Mouse (Mus musculus) small intestine, adult 2 months (tissue): ENCODE measurements around the gene Hnrnpk. TPM values are rescaled to one million over a fixed set of nuclear protein-coding genes. Genes with fewer than 3 reads are reported as not detected.

Source experiments
- H3K27ac ChIP-seq: fragments of 200-500 bp; 2 replicates; pipeline ENCODE4 v1.5.1; 2012; ENCODE audit warnings: low read depth, low read length, control low read depth, inconsistent platforms; ENCODE audit not compliant: insufficient read depth
- H3K27me3 ChIP-seq: fragments of 200-500 bp; 2 replicates; pipeline ENCODE4 v1.6.1; 2012; ENCODE audit warnings: mild to moderate bottlenecking, moderate library complexity, low read length, inconsistent platforms; ENCODE audit not compliant: control insufficient read depth, insufficient read depth
- H3K36me3 ChIP-seq: fragments of 200-500 bp; 2 replicates; pipeline ENCODE4 v1.6.1; 2012; ENCODE audit warnings: mild to moderate bottlenecking, low read length, control low read depth, inconsistent platforms; ENCODE audit not compliant: control insufficient read depth, insufficient read depth
- H3K4me1 ChIP-seq: fragments of 200-500 bp; 2 replicates; pipeline ENCODE4 v1.6.1; 2012; ENCODE audit warnings: low read length, inconsistent platforms, mixed read lengths; ENCODE audit not compliant: control insufficient read depth, insufficient read depth, insufficient read length
- H3K4me3 ChIP-seq: fragments of 200-500 bp; 2 replicates; pipeline ENCODE4 v1.5.1; 2012; ENCODE audit warnings: low read depth, mild to moderate bottlenecking, control low read depth, inconsistent platforms, low read length, moderate library complexity
- CTCF ChIP-seq: fragments of 200-500 bp; IDR thresholded peaks from 2 replicates; pipeline ENCODE4 v1.5.1; 2012; ENCODE audit warnings: low read depth, mild to moderate bottlenecking, control low read depth, inconsistent platforms, low read length, moderate library complexity, mixed read lengths; ENCODE audit not compliant: insufficient replicate concordance, insufficient read length; ENCODE audit errors: extremely low read depth
- POLR2A ChIP-seq: fragments of 200-500 bp; IDR thresholded peaks from 2 replicates; pipeline ENCODE4 v1.6.1; 2012; ENCODE audit warnings: low read depth, mild to moderate bottlenecking, control low read depth, inconsistent platforms, low read length, moderate library complexity
- WGBS: fragments of 180-500 bp; shearing (Covaris S2); methylation state at CpG from one replicate; pipeline ENCODE4 v1.1.7; 2018; 5-methylcytosine and 5-hydroxymethylcytosine counted together
- polyA plus RNA-seq: library from polyadenylated mRNA; depleted of rRNA; stranded (reverse); fragments of >200 nt; gene quantifications from 2 replicates; pipeline ENCODE4 v1.2.3, GENCODE M21; 2012; rRNA removed

Gene Hnrnpk
- polyA plus RNA-seq, 1 experiment = 97.8 TPM

- H3K36me3 ChIP-seq = no peaks in the 10 kb centered on the region
- H3K4me3 ChIP-seq = no peak overlapping the region
- peaks cover 2% of the 10 kb centered on the region; the same call in 1 of the 2 replicates for H3K4me1 ChIP-seq
- H3K27me3 ChIP-seq = no peaks in the 10 kb centered on the region
- H3K27ac ChIP-seq = no peak overlapping the region
- no peak for TF ChIP-seq CTCF
- no peak for TF ChIP-seq POLR2A
Measured at GRCm38 (mm10) chr13:58352996-58353395, 50.1 kb downstream of the Hnrnpk start.

- no peak overlapping the region for H3K27ac ChIP-seq
- no peaks in the 10 kb centered on the region for H3K27me3 ChIP-seq
- TF ChIP-seq POLR2A = no peak
- TF ChIP-seq CTCF = no peak
- no peaks in the 10 kb centered on the region for H3K36me3 ChIP-seq
- WGBS = 34% methylated on average over 4 of the region's 4 CpGs
- H3K4me3 ChIP-seq = no peak overlapping the region
- H3K4me1 ChIP-seq = peaks cover 2% of the 10 kb centered on the region; the same call in 1 of the 2 replicates
Measured at GRCm38 (mm10) chr13:58350606-58351005, 52.5 kb downstream of the Hnrnpk start.

GRCm38 (mm10) chr13:58344505-58344904, 58.6 kb downstream of the Hnrnpk start:
- Histone ChIP-seq H3K4me1 (no peaks in the 10 kb centered on the region), H3K27me3 (no peaks in the 10 kb centered on the region), H3K36me3 (no peaks in the 10 kb centered on the region), H3K4me3 (no peak overlapping the region), H3K27ac (no peak overlapping the region)
- no peak for TF ChIP-seq CTCF
- 88% methylated on average over 9 of the region's 9 CpGs for WGBS

Other genes starting within 250 kb of the Hnrnpk start
- 7.9 and 18.1 TPM in 2 replicates for gene Idnk, start 245.7 kb downstream of the Hnrnpk start, polyA plus RNA-seq
- gene Ubqln1, start 187.7 kb downstream of the Hnrnpk start, polyA plus RNA-seq = 62.3 and 118 TPM in 2 replicates
- 0.38 and 1.0 TPM in 2 replicates for gene Gkap1, start 127.6 kb downstream of the Hnrnpk start, polyA plus RNA-seq
- gene Kif27, start 44.2 kb downstream of the Hnrnpk start, polyA plus RNA-seq = 0.03 and 0.32 TPM in 2 replicates
- gene 2210016F16Rik, start 18.1 kb downstream of the Hnrnpk start, polyA plus RNA-seq = 44.2 and 171 TPM in 2 replicates
- 2.8 and 5.5 TPM in 2 replicates for gene Rmi1, start 1.1 kb downstream of the Hnrnpk start, polyA plus RNA-seq
- gene Slc28a3, start 207.5 kb upstream of the Hnrnpk start, polyA plus RNA-seq = 2.7 and 3.7 TPM in 2 replicates